Mouse (Mus musculus) kidney, adult 2 months (tissue): ENCODE data around the gene Tspan6. TPM values are rescaled to one million over a fixed set of nuclear protein-coding genes. Genes with fewer than 3 reads are reported as not detected.

Source experiments
- DNase-seq: peaks from one replicate; pipeline ENCODE4 v3.0.0; 2021
- H3K27ac ChIP-seq: fragments of 200-500 bp; 2 replicates; pipeline ENCODE4 v1.5.1; 2012; ENCODE audit warnings: low read depth, low read length, control low read depth, inconsistent platforms; ENCODE audit not compliant: insufficient read depth
- H3K27me3 ChIP-seq: fragments of 200-500 bp; replicated peaks from 2 replicates; pipeline ENCODE4 v1.6.1; 2012; ENCODE audit warnings: mild to moderate bottlenecking, moderate library complexity, low read length, inconsistent platforms; ENCODE audit not compliant: control insufficient read depth, insufficient read depth
- H3K36me3 ChIP-seq: fragments of 200-500 bp; 2 replicates; pipeline ENCODE4 v1.6.1; 2012; ENCODE audit warnings: mild to moderate bottlenecking, moderate library complexity, low read length, inconsistent platforms; ENCODE audit not compliant: control insufficient read depth, insufficient read depth
- H3K4me1 ChIP-seq: fragments of 200-500 bp; 2 replicates; pipeline ENCODE4 v1.6.1; 2011; ENCODE audit warnings: low read length; ENCODE audit not compliant: control insufficient read depth, insufficient read depth
- H3K4me3 ChIP-seq: fragments of 200-500 bp; 2 replicates; pipeline ENCODE4 v1.5.1; 2011; ENCODE audit warnings: mild to moderate bottlenecking, low read depth, low read length, control low read depth; ENCODE audit not compliant: insufficient read depth
- CTCF ChIP-seq: fragments of 200-500 bp; conservative IDR thresholded peaks from 2 replicates; pipeline ENCODE4 v1.5.1; 2011; ENCODE audit warnings: low read depth, mild to moderate bottlenecking, control low read depth, low read length, moderate library complexity, mixed read lengths; ENCODE audit not compliant: insufficient read depth, insufficient read length
- POLR2A ChIP-seq: fragments of 200-500 bp; IDR thresholded peaks from one replicate; pipeline ENCODE4 v1.6.1; 2011; ENCODE audit warnings: low read depth, low read length, control low read depth
- WGBS: fragments of 180-500 bp; shearing (Covaris S2); methylation state at CpG from one replicate; pipeline ENCODE4 v1.1.7; 2018; 5-methylcytosine and 5-hydroxymethylcytosine counted together
- polyA plus RNA-seq: library from polyadenylated mRNA; depleted of rRNA; stranded (reverse); fragments of >200 nt; gene quantifications from 2 replicates; pipeline ENCODE4 v1.2.3, GENCODE M21; 2012; rRNA removed

The Tspan6 gene
- polyA plus RNA-seq, 1 experiment: 6.1 TPM

- H3K4me1 ChIP-seq: no peaks in the 10 kb centered on the region
- no peak overlapping the region for H3K4me3 ChIP-seq
- no peak for TF ChIP-seq CTCF
- no peak for TF ChIP-seq POLR2A
- no peaks in the 10 kb centered on the region for H3K36me3 ChIP-seq
- no peaks in the 10 kb centered on the region for H3K27me3 ChIP-seq
- H3K27ac ChIP-seq: no peak overlapping the region
- DNase-seq: no peak
- WGBS: 91% methylated on average over 4 of the region's 4 CpGs
Observed at GRCm38 (mm10) chrX:133853637-133854036, 44.6 kb downstream of the Tspan6 start.

- WGBS: 80% methylated on average over 5 of the region's 5 CpGs
- Histone ChIP-seq H3K4me1 (no peaks in the 10 kb centered on the region), H3K36me3 (no peaks in the 10 kb centered on the region), H3K27me3 (no peaks in the 10 kb centered on the region), H3K27ac (no peak within 1 kb of the TSS), H3K4me3 (no peak within 1 kb of the TSS)
- TF ChIP-seq POLR2A: no peak
- no peak for TF ChIP-seq CTCF
- no peak for DNase-seq
Observed at GRCm38 (mm10) chrX:133850680-133851079, 47.5 kb downstream of the Tspan6 start, which contains the start of gene Tnmd. TSS of gene Tnmd (plus strand) at chrX:133850980.

Other genes starting within 250 kb of the Tspan6 start
- 0.44 and 0.48 TPM in 2 replicates for gene Pcdh19, start 209.4 kb downstream of the Tspan6 start, polyA plus RNA-seq
- not detected in 2 replicates for gene Tnmd, start 47.4 kb downstream of the Tspan6 start, polyA plus RNA-seq
- 9.0 and 10.5 TPM in 2 replicates for gene Srpx2, start 10.0 kb upstream of the Tspan6 start, polyA plus RNA-seq
- gene Sytl4, start 83.4 kb upstream of the Tspan6 start, polyA plus RNA-seq: 1.2 and 1.5 TPM in 2 replicates
- gene Cstf2, start 160.8 kb upstream of the Tspan6 start, polyA plus RNA-seq: 8.6 and 9.6 TPM in 2 replicates